Mouse (Mus musculus) CH12.LX (cell line): Measurements from ENCODE around the gene Slc15a2. TPM values are rescaled to one million over a fixed set of nuclear protein-coding genes. Genes with fewer than 3 reads are reported as not detected.

Source experiments
- DNase-seq: peaks from one replicate; pipeline ENCODE4 v3.0.0-alpha.2; 2013; ENCODE audit errors: extremely low read depth
- H3K27ac ChIP-seq: 2 replicates; pipeline ENCODE4 v1.5.1; 2012; ENCODE audit warnings: low read depth, mild to moderate bottlenecking, control low read depth, moderate library complexity; ENCODE audit not compliant: insufficient read depth
- H3K27me3 ChIP-seq: replicated peaks from 2 replicates; pipeline ENCODE3; 2012; ENCODE audit warnings: inconsistent platforms
- H3K36me3 ChIP-seq, 2 experiments: replicated peaks in 1 of 2; 2 replicates each; pipeline versions ENCODE3 to v1.6.1; 2012; ENCODE audit warnings: inconsistent platforms in 1 of 2, low read length in 1 of 2, mild to moderate bottlenecking in 1 of 2, mixed read lengths in 1 of 2, moderate library complexity in 1 of 2; ENCODE audit not compliant: control insufficient read depth in 1 of 2, insufficient read depth in 1 of 2
- H3K4me1 ChIP-seq, 2 experiments: 2 replicates each; pipeline ENCODE4 v1.6.1; 2012; ENCODE audit warnings: inconsistent platforms in 1 of 2, moderate library complexity in 1 of 2; ENCODE audit not compliant: insufficient read depth in 2 of 2, control insufficient read depth in 1 of 2
- H3K4me2 ChIP-seq: 2 replicates; pipeline ENCODE4 v1.6.1; 2012; ENCODE audit warnings: low read depth, mild to moderate bottlenecking, control low read depth; ENCODE audit not compliant: poor library complexity, insufficient read depth, severe bottlenecking
- H3K4me3 ChIP-seq, 3 experiments: fragments of 150-350 bp in 1 of 3; sonication (generic) in 1 of 3; replicated peaks in 1 of 3; 2 replicates each; pipeline versions ENCODE3 to v1.5.1; 2011 to 2012; ENCODE audit warnings: low read depth in 2 of 3, low read length in 2 of 3, mild to moderate bottlenecking in 2 of 3, moderate library complexity in 2 of 3, control low read depth in 1 of 3, improper control_type of control experiment in 1 of 3, inconsistent platforms in 1 of 3, mixed read lengths in 1 of 3; ENCODE audit not compliant: poor library complexity in 1 of 3
- H3K79me2 ChIP-seq: replicated peaks from 2 replicates; pipeline ENCODE4 v1.6.1; 2012; ENCODE audit warnings: mild to moderate bottlenecking, moderate library complexity; ENCODE audit not compliant: control insufficient read depth, poor library complexity, insufficient read depth, severe bottlenecking; ENCODE audit errors: extremely low read depth
- H3K9ac ChIP-seq: 2 replicates; pipeline ENCODE4 v1.6.1; 2012; ENCODE audit warnings: low read depth, mild to moderate bottlenecking, control low read depth, moderate library complexity; ENCODE audit not compliant: insufficient read depth
- H3K9me3 ChIP-seq: replicated peaks from 2 replicates; pipeline ENCODE3; 2012; ENCODE audit warnings: low read length, inconsistent platforms, mixed read lengths
- BHLHE40 ChIP-seq: IDR thresholded peaks from 2 replicates; pipeline ENCODE4 v1.6.1; 2011; ENCODE audit warnings: mild to moderate bottlenecking, low read depth, low read length, improper control_type of control experiment
- CHD1 ChIP-seq: IDR thresholded peaks from 2 replicates; pipeline ENCODE4 v1.6.1; 2012; ENCODE audit warnings: low read depth, low read length, improper control_type of control experiment, inconsistent platforms
- CHD2 ChIP-seq: IDR thresholded peaks from 2 replicates; pipeline ENCODE4 v1.6.1; 2011; ENCODE audit warnings: low read length, improper control_type of control experiment
- ELF1 ChIP-seq: IDR thresholded peaks from 2 replicates; pipeline ENCODE4 v1.6.1; 2014; ENCODE audit warnings: low read depth, mild to moderate bottlenecking, inconsistent platforms, low read length, improper control_type of control experiment
- ETS1 ChIP-seq: conservative IDR thresholded peaks from 2 replicates; pipeline ENCODE4 v1.6.1; 2012; ENCODE audit warnings: low read depth, mild to moderate bottlenecking, inconsistent platforms, low read length, improper control_type of control experiment, moderate library complexity
- GABPA ChIP-seq: IDR thresholded peaks from 2 replicates; pipeline ENCODE4 v1.6.1; 2012; ENCODE audit warnings: low read depth, low read length, improper control_type of control experiment, inconsistent platforms; ENCODE audit not compliant: insufficient replicate concordance
- HCFC1 ChIP-seq: IDR thresholded peaks from 2 replicates; pipeline ENCODE4 v1.6.1; 2012; ENCODE audit warnings: low read depth, mild to moderate bottlenecking, inconsistent platforms, low read length, improper control_type of control experiment
- JUND ChIP-seq: conservative IDR thresholded peaks from 2 replicates; pipeline ENCODE4 v1.6.1; 2011; ENCODE audit warnings: low read depth, low read length, improper control_type of control experiment
- MAX ChIP-seq: IDR thresholded peaks from 2 replicates; pipeline ENCODE4 v1.6.1; 2011; ENCODE audit warnings: low read length, improper control_type of control experiment
- MAZ ChIP-seq: IDR thresholded peaks from 2 replicates; pipeline ENCODE4 v1.6.1; 2012; ENCODE audit warnings: low read depth, mild to moderate bottlenecking, inconsistent platforms, low read length, improper control_type of control experiment, moderate library complexity
- MXI1 ChIP-seq: IDR thresholded peaks from 2 replicates; pipeline ENCODE4 v1.6.1; 2011; ENCODE audit warnings: mild to moderate bottlenecking, low read depth, low read length, improper control_type of control experiment
- MYC ChIP-seq: IDR thresholded peaks from 2 replicates; pipeline ENCODE4 v1.6.1; 2011; ENCODE audit warnings: low read depth, mild to moderate bottlenecking, improper control_type of control experiment, low read length
- NRF1 ChIP-seq: IDR thresholded peaks from 2 replicates; pipeline ENCODE4 v1.6.1; 2014; ENCODE audit warnings: low read depth, mild to moderate bottlenecking, inconsistent platforms, low read length, improper control_type of control experiment, moderate library complexity
- PAX5 ChIP-seq: IDR thresholded peaks from 2 replicates; pipeline ENCODE4 v1.6.1; 2012; ENCODE audit warnings: low read length, inconsistent platforms, mixed read lengths
- POLR2A ChIP-seq: IDR thresholded peaks from 2 replicates; pipeline ENCODE4 v1.6.1; 2011; ENCODE audit warnings: low read depth, mild to moderate bottlenecking, improper control_type of control experiment, low read length
- POLR2AphosphoS2 ChIP-seq: IDR thresholded peaks from 2 replicates; pipeline ENCODE4 v1.6.1; 2011; ENCODE audit warnings: low read depth, low read length, improper control_type of control experiment
- RCOR1 ChIP-seq: conservative IDR thresholded peaks from 2 replicates; pipeline ENCODE4 v1.6.1; 2012; ENCODE audit warnings: low read depth, mild to moderate bottlenecking, inconsistent platforms, low read length, improper control_type of control experiment
- SIN3A ChIP-seq: IDR thresholded peaks from 2 replicates; pipeline ENCODE4 v1.6.1; 2012; ENCODE audit warnings: low read length, improper control_type of control experiment, inconsistent platforms
- TCF12 ChIP-seq: IDR thresholded peaks from 2 replicates; pipeline ENCODE4 v1.6.1; 2014; ENCODE audit warnings: low read depth, mild to moderate bottlenecking, inconsistent platforms, low read length, improper control_type of control experiment
- UBTF ChIP-seq: IDR thresholded peaks from 2 replicates; pipeline ENCODE4 v1.6.1; 2012; ENCODE audit warnings: low read depth, mild to moderate bottlenecking, inconsistent platforms, low read length, improper control_type of control experiment, moderate library complexity
- USF2 ChIP-seq: conservative IDR thresholded peaks from 2 replicates; pipeline ENCODE4 v1.6.1; 2011; ENCODE audit warnings: low read depth, low read length, improper control_type of control experiment
- ZC3H11A ChIP-seq: IDR thresholded peaks from 2 replicates; pipeline ENCODE4 v1.6.1; 2012; ENCODE audit warnings: low read depth, mild to moderate bottlenecking, inconsistent platforms, low read length, improper control_type of control experiment
- ZMIZ1 ChIP-seq: IDR thresholded peaks from 2 replicates; pipeline ENCODE4 v1.6.1; 2012; ENCODE audit warnings: low read depth, mild to moderate bottlenecking, inconsistent platforms, low read length, improper control_type of control experiment
- dilution Hi-C: fragments of 300-500 bp; cut with MboI; formaldehyde crosslinking; loops from 2 replicates; pipeline ENCODE4 v1.14.3; 2020; ENCODE audit warnings: low sequenced_read_pairs; ENCODE audit not compliant: extremely low pct_unique_long_range_greater_than_20kb, extremely low pct_ligation_motif_present
- in situ Hi-C: fragments of 300-500 bp; cut with MboI; formaldehyde crosslinking; loops from 3 replicates; pipeline ENCODE4 v1.14.3; 2019; ENCODE audit warnings: low sequenced_read_pairs, low pct_ligation_motif_present, low pct_unique_long_range_greater_than_20kb, mixed read lengths
- polyA plus RNA-seq: library from polyadenylated mRNA; unstranded; fragments of >175 nt; gene quantifications from 2 replicates; pipeline ENCODE4 v1.2.1, GENCODE M21; 2012; ENCODE audit warnings: low read depth; ENCODE audit not compliant: insufficient read length
- total RNA-seq, 2 experiments: library from RNA; depleted of rRNA; stranded (reverse); fragments of 300-350 nt in 1 of 2; fragments of >200 nt in 1 of 2; gene quantifications; 2 replicates each; pipeline ENCODE4 v1.2.3; 2012 to 2014

Slc15a2 gene
- total and polyA plus RNA-seq, 3 experiments = 9.4 to 11.7 (median 11.4) TPM

DNA sequence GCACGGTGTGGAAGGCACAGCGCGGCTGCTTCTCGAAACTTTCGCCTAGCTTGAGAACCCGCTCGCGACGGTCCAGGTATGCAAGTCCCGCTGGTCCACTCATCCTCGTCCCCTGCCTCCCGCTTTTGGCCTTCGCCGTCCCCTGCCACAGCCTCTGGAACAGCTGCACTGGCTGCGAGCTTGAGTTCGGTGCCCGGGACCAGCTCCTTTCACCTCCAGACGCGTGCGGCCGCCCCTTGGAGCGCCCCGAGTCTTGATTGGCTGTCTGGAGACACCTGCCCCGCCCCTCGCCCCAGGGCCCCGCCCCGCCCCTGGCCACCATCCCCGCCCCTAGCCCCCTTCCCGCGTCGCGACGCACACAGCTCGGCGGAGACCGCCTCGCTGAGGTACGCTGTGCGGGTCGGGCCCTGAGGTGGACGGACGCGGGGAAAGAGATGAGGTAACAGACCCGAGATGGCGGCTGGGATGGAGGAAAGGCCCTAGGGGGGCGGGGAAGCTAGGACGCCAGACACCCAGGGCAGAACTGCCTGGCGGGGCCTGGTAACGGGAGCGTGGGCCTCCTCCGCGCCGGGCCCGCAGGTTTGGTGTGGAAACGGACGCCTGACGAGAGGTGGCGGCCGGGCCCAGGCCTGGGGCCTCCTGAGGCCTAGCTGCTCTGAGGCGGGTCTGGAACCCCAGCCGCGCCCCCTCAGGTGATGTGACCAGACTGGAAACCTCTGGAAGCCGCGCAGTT is 43.5 kb upstream of the Slc15a2 start, which contains the start of gene Iqcb1 (continued):
- TF ChIP-seq MXI1 (peak; percentile 1; the same call in 1 of the 2 replicates), USF2 (no peak), TCF12 (peak; percentile 60; the same call in 1 of the 2 replicates), ELF1 (peak; percentile 14; the same call in 1 of the 2 replicates), POLR2A (peak; percentile 91), CHD2 (peak; percentile 27; the same call in 1 of the 2 replicates), ZMIZ1 (peak; percentile 54; the same call in 1 of the 2 replicates), MAX (no peak), SIN3A (peak; percentile 78), MYC (no peak), PAX5 (no peak), NRF1 (no peak), ETS1 (peak; percentile 22; the same call in 1 of the 2 replicates), RCOR1 (no peak), HCFC1 (no peak; the same call in none of the 2 replicates), ZC3H11A (no peak), GABPA (no peak), POLR2AphosphoS2 (no peak), CHD1 (no peak), JUND (no peak), UBTF (peak; percentile 92)

DNA sequence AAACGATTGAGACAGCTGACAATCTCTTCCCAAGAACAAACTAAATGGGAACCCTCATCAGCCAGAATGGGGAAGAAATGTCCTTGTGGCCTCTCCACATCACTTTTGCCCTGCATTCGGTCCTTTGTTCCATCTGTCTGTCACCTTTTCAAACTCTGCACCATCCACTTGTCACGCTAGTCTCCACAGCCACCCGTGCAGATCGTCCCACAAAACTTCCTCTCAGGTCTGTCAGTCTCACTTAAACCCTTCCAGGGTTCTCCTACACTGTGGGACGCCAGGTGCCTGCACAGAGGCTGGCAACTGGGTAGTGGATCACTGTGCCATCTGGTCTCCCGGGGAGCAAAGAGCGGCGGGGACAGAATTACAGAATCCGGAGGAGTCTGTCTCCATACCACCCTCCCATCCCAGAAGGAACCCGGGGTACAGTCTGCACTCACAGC is 42.9 kb upstream of the Slc15a2 start:
- H3K4me1 ChIP-seq = peaks cover 0 to 43% of the 10 kb centered on the region in 2 experiments; a peak in 2 of 4 replicates
- dilution Hi-C loops = no loop called here
- H3K9me3 ChIP-seq = no peaks in the 10 kb centered on the region
- H3K27me3 ChIP-seq = peaks cover 3% of the 10 kb centered on the region
- peaks cover 0 to 6% of the 10 kb centered on the region in 2 experiments for H3K36me3 ChIP-seq
- peak overlapping the region; percentile 29 for H3K9ac ChIP-seq
- no peak overlapping the region for H3K27ac ChIP-seq
- H3K4me2 ChIP-seq = peak overlapping the region; percentile 98
- peak; percentile 14 for DNase-seq
- H3K79me2 ChIP-seq = peaks cover 17% of the 10 kb centered on the region
- H3K4me3 ChIP-seq = peak overlapping the region; percentile 82 to 95 (median 91)
- in situ Hi-C loops = no loop called here
- TF ChIP-seq BHLHE40 (peak; percentile 77), MAZ (peak; percentile 1; the same call in 1 of the 2 replicates), ZMIZ1 (no peak)
